Mouse (Mus musculus) liver, embryonic 16.5 days (tissue): ENCODE results near the gene Mdk. TPM values are rescaled to one million over a fixed set of nuclear protein-coding genes. Genes with fewer than 3 reads are reported as not detected.

Source experiments
- ATAC-seq: fragments of 200-750 bp; cut with Nextera tagmentation; 2 replicates; pipeline ENCODE4 v1.8.0; 2017; ENCODE audit warnings: low read depth, mild to moderate bottlenecking, moderate number of reproducible peaks, moderate library complexity
- H3K27ac ChIP-seq: fragments of 300-500 bp; sonication (generic); 2 replicates; pipeline ENCODE4 v1.5.1; 2014; ENCODE audit warnings: mild to moderate bottlenecking, low read length
- H3K27me3 ChIP-seq: fragments of 300-500 bp; sonication (generic); 2 replicates; pipeline ENCODE4 v1.6.1; 2014; ENCODE audit warnings: low read depth, low read length, mixed read lengths; ENCODE audit not compliant: control insufficient read depth, insufficient read depth
- H3K36me3 ChIP-seq: fragments of 300-500 bp; sonication (generic); 2 replicates; pipeline ENCODE4 v1.6.1; 2014; ENCODE audit warnings: mild to moderate bottlenecking; ENCODE audit not compliant: control insufficient read depth, insufficient read depth
- H3K4me1 ChIP-seq: fragments of 300-500 bp; sonication (generic); 2 replicates; pipeline ENCODE4 v1.6.1; 2014; ENCODE audit warnings: low read depth, low read length, mixed read lengths; ENCODE audit not compliant: control insufficient read depth
- H3K4me2 ChIP-seq: fragments of 300-500 bp; sonication (generic); 2 replicates; pipeline ENCODE4 v1.6.1; 2014; ENCODE audit warnings: low read depth, low read length, mixed read lengths
- H3K4me3 ChIP-seq: fragments of 300-500 bp; sonication (generic); 2 replicates; pipeline ENCODE4 v1.5.1; 2014; ENCODE audit warnings: low read depth, mild to moderate bottlenecking, low read length
- H3K9ac ChIP-seq: fragments of 300-500 bp; sonication (generic); 2 replicates; pipeline ENCODE4 v1.6.1; 2014; ENCODE audit warnings: low read depth, low read length
- H3K9me3 ChIP-seq: fragments of 300-500 bp; sonication (generic); replicated peaks from 2 replicates; pipeline ENCODE4 v1.6.1; 2016; ENCODE audit warnings: low read length; ENCODE audit not compliant: control insufficient read depth
- WGBS: fragments of 180-500 bp; shearing (Covaris S2); extraction: QIAGEN DNeasy Blood & Tissue Kit; methylation state at CpG from one replicate; pipeline ENCODE4 v1.1.7; 2014; ENCODE audit not compliant: insufficient replicate concordance; 5-methylcytosine and 5-hydroxymethylcytosine counted together
- polyA plus RNA-seq: library from polyadenylated mRNA; unstranded; fragments of >200 nt; fragmentation: Nextera tagmentation; extraction: Ambion mirVana; gene quantifications from 2 replicates; pipeline ENCODE4 v1.2.1, GENCODE M21; 2015

The Mdk gene
- polyA plus RNA-seq, 1 experiment from 2014 or later: 15.2 TPM

DNA sequence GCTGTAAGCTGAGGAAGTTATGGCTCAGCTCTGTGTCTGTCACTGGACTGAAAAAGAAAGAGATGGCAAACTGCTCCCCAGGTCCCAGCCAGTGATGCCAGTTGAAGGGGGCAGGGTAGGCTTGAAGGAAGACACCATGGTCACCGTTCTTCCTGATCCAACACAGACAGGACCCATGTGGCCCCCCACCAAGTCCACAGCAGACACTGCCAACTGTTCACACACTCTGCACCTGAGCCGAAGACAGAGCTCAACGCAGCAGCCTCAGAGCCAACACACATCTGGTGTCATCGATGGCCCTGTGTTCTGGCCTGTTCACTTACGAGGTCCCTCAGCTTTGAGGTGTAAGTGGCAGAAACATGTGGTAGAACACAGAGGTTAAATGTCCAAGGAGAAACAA is 28.4 kb upstream of the Mdk start:
- Histone ChIP-seq H3K4me1 (peaks cover 64% of the 10 kb centered on the region), H3K4me3 (no peak overlapping the region), H3K27ac (no peak overlapping the region), H3K9me3 (no peaks in the 10 kb centered on the region), H3K27me3 (peaks cover 7% of the 10 kb centered on the region; the same call in 1 of the 2 replicates), H3K36me3 (no peaks in the 10 kb centered on the region), H3K4me2 (no peak overlapping the region), H3K9ac (no peak overlapping the region)
- ATAC-seq: no peak
- WGBS: 86% methylated on average over 5 of the region's 5 CpGs

DNA sequence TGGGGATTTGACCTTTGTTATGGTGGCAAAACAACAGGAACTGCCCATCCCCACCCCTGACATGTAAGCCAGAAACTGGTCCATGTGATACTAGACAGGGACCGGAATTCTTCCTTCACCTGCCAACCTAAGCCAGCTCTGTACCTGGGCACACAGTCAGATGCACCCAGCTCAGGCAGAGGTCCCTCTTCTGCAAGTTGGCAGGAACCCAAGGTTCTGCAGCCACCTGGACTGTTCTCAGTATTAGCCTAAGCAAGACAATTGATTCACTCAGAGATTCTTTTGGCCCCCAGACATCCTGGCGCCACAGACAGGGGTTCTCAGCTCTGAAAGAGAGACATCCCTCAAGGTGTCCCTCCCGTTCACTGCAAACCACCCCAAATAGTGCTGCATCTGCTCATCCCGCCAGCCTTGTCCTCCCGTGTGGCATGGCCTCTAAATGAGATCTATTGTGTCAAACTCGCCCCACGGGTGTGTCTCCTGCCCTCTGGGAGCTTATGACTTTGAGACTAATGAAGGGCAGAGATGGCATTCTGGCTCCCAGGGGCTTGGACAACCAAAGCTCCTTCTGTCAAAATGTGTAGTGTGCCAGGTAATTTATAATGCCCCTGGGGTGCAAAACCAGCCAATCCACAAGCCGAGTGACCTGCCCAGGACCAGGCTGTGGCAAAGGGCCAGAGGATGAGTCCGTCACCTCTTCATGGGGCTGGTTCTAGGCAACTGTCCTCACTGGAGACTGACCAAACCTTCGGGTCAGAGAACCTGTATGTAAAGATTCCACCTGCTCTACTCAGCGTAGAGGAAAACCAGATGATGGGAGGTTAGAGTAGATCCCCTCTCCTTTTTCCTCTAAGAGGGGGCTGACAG is 27.7 kb upstream of the Mdk start:
- H3K9ac ChIP-seq: 0 out of 2 replicates have a peak overlapping the region, but pooled peaks have one; percentile 2
- no peaks in the 10 kb centered on the region for H3K36me3 ChIP-seq
- peaks cover 71% of the 10 kb centered on the region for H3K4me1 ChIP-seq
- no peaks in the 10 kb centered on the region for H3K9me3 ChIP-seq
- no peak overlapping the region for H3K4me3 ChIP-seq
- no peak overlapping the region for H3K27ac ChIP-seq
- 69% methylated on average over 11 of the region's 11 CpGs for WGBS
- no peak for ATAC-seq
- no peak overlapping the region for H3K4me2 ChIP-seq
- H3K27me3 ChIP-seq: 0 out of 2 replicates have a peak, but pooled peaks cover 1% of the 10 kb centered on the region

DNA sequence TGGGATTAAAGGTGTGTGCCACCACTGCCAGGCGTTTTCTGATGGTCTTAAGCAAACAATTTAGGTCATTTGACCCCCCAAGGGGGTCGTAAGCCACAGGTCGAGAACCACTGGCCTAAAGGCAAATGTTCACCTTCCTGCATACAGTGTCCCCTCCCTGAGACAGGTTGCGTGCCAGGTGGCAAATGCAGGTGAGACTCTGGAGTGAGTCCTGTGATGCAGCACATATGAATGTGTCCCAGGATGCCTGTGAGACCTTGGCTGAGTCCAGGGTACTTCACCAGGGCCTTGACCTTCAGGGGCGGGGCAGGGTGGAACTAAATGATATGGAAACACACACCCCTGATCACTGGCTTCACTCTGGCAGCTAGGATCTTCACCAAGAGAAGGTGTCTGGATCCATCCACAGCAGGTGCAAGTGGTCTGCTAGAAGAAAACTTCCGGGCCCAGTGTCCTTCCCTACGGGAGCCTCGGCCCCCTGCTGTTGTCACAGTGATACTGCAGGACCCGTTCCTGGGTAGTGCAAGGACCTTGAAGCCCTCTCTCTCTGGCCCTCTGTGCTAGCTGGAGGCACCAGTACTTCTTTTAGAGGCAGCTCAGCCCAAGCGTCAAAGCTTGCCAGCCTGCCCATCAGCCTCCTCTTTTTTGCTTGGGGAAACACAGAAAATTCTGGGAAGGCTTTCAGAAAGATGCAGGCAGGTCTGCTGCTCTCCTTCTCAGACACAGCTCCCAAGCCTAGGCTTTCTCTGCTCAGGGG is 26.8 kb upstream of the Mdk start:
- H3K9ac ChIP-seq: 0 out of 2 replicates have a peak overlapping the region, but pooled peaks have one; percentile 2
- no peak for ATAC-seq
- 38% methylated on average over 10 of the region's 10 CpGs for WGBS
- H3K4me3 ChIP-seq: no peak overlapping the region
- H3K4me2 ChIP-seq: 0 out of 2 replicates have a peak overlapping the region, but pooled peaks have one; percentile 4
- no peaks in the 10 kb centered on the region for H3K27me3 ChIP-seq
- no peaks in the 10 kb centered on the region for H3K9me3 ChIP-seq
- H3K36me3 ChIP-seq: no peaks in the 10 kb centered on the region
- peaks cover 77% of the 10 kb centered on the region for H3K4me1 ChIP-seq
- no peak overlapping the region for H3K27ac ChIP-seq

DNA sequence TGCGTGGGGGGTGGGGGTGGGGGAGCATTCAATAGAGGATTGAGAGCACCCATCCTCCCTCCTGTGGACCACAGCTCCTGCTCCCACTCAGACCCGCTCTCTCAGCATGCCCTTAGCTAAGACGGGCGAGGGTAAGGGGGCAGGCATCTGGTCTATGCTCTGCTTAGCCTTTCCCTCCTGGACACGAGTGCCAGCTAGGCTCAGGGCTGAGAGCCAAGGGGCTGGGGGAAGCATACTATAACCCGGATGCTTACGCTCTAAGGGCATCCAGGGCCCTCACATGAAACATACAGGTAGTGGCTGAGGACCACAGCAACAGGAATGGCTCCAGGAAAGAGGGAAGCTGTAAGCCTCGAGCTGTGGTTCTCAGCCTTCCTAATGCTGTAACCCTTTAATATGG is 26.0 kb upstream of the Mdk start:
- Histone ChIP-seq H3K4me2 (no peak overlapping the region), H3K4me3 (no peak overlapping the region), H3K9ac (no peak overlapping the region), H3K9me3 (no peaks in the 10 kb centered on the region), H3K27ac (no peak overlapping the region), H3K4me1 (peaks cover 81% of the 10 kb centered on the region), H3K27me3 (no peaks in the 10 kb centered on the region), H3K36me3 (no peaks in the 10 kb centered on the region)
- ATAC-seq: no peak
- WGBS: 74% methylated on average over 8 of the region's 8 CpGs

DNA sequence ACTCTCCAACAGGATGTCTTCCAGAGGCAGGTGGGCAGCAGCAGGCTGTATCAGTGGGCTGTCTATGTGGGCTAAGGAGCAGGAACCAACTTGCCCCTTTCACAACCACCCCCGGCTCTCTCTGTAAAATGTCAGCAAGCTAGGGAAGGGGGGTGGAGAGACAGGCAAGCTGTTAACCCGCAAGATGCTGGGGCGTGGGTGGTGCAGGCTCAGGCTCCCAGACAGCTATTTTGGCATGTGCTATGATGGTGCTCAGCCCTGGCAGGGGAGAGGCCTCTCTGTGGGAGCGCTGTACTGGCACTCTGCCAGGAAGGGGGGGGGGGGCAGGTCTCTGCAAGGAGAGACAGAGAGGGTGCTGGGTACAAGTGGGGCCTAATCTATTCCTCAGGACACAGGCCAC is 25.0 kb upstream of the Mdk start:
- no peaks in the 10 kb centered on the region for H3K9me3 ChIP-seq
- H3K4me2 ChIP-seq: peak overlapping the region; percentile 26
- peak; percentile 47 for ATAC-seq
- H3K27me3 ChIP-seq: no peaks in the 10 kb centered on the region
- H3K4me1 ChIP-seq: peaks cover 74% of the 10 kb centered on the region
- no peak overlapping the region for H3K27ac ChIP-seq
- H3K9ac ChIP-seq: no peak overlapping the region; the same call in 1 of the 2 replicates
- H3K4me3 ChIP-seq: no peak overlapping the region
- WGBS: 0% methylated on average over 4 of the region's 4 CpGs
- H3K36me3 ChIP-seq: no peaks in the 10 kb centered on the region

DNA sequence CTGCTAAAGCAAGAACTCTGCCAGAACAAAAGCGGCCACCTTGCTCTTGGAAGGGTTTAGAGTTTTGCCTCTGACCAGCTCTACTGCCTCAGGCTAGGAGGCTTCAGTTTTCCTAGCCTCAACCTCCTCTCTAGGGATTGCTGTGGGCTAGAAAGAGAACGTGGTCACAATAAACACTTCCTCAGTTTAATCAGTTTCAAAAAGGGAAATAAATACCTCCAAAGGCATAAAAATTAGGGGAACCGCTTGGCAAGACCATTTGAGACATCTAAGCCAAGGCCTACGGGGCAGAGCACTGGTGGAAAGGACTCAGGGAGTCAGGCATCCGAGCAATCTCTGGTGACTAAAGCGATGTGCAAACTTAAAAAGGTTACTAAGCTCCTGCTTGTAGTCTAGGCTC is 23.8 kb upstream of the Mdk start:
- Histone ChIP-seq H3K9me3 (no peaks in the 10 kb centered on the region), H3K27ac (no peak overlapping the region), H3K9ac (no peak overlapping the region), H3K4me2 (no peak overlapping the region), H3K4me1 (peaks cover 71% of the 10 kb centered on the region), H3K4me3 (no peak overlapping the region), H3K36me3 (no peaks in the 10 kb centered on the region), H3K27me3 (no peaks in the 10 kb centered on the region)
- ATAC-seq: no peak
- 62% methylated on average over 6 of the region's 6 CpGs for WGBS

DNA sequence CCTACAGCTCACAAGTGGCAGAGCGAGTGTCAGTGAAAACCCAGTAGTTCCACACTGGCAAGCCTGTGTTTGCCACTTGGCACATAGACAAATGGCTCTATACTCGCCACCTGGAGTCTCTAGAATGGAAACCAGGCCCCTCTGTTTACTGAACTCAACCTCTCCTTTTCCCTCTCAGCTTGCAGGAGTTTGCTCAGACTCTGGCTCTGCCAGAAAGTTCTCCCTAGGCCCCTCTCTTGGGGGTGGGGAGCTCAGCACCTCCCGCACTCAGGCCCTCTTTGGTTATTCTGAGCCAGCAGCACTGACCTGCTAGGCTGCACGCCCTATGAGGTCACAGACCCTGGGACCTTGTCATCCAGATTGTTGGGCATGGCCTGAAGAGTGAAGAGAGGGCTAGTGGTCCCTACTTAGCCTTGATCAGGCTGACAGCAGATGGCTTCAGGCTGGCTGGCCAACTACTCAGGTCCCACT is 23.1 kb upstream of the Mdk start:
- ATAC-seq: no peak
- WGBS: 72% methylated on average over 4 of the region's 4 CpGs
- no peaks in the 10 kb centered on the region for H3K36me3 ChIP-seq
- no peaks in the 10 kb centered on the region for H3K27me3 ChIP-seq
- H3K4me2 ChIP-seq: no peak overlapping the region
- H3K4me3 ChIP-seq: no peak overlapping the region
- H3K9ac ChIP-seq: no peak overlapping the region
- H3K4me1 ChIP-seq: peaks cover 75% of the 10 kb centered on the region
- no peaks in the 10 kb centered on the region for H3K9me3 ChIP-seq
- H3K27ac ChIP-seq: no peak overlapping the region

DNA sequence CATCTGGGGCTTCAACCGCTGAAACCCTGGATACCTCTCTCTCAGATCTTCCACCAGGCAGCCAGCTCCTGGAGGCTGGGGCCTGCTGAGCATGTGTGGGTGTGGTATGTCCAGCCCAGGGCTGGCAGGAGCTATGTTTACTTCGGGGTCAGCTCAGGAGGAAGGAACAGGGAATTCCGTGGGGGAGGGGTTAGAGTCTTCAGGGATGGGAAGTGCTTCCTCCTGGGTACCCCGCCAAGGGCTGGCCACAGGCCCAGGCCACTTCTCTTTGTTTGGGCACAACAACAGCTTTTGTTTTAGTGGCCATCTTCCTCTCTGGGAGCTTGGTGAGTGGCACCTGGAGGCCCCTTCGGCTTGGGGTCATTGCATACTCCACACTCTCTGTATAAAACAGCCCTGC is 21.7 kb upstream of the Mdk start:
- Histone ChIP-seq H3K4me1 (peaks cover 78% of the 10 kb centered on the region), H3K4me2 (no peak overlapping the region)
- ATAC-seq: no peak; the same call in 1 of the 2 replicates

More for the DNA sequence above, 21.7 kb upstream of the Mdk start:
- no peaks in the 10 kb centered on the region for H3K27me3 ChIP-seq
- H3K36me3 ChIP-seq: no peaks in the 10 kb centered on the region
- no peak overlapping the region for H3K4me3 ChIP-seq
- H3K9ac ChIP-seq: peak overlapping the region; percentile 26; the same call in 1 of the 2 replicates
- H3K9me3 ChIP-seq: no peaks in the 10 kb centered on the region
- 33% methylated on average over 5 of the region's 5 CpGs for WGBS
- H3K27ac ChIP-seq: peak overlapping the region; percentile 48; the same call in 1 of the 2 replicates
